Mouse (Mus musculus): ENCODE measurements around the gene Prr15. TPM values are rescaled to one million over a fixed set of nuclear protein-coding genes. Genes with fewer than 3 reads are reported as not detected.

Prr15 gene
- total RNA-seq, 1 experiment from 2014 or later, result 3.9 TPM

Other genes with a start within 250 kb of the Prr15 start
- gene Wipf3, start 103.8 kb downstream of the Prr15 start, total RNA-seq (2021), result 5.0 and 6.6 TPM in 2 replicates
- gene Scrn1, start 240.7 kb downstream of the Prr15 start, total RNA-seq (2021), result 24.8 and 31.0 TPM in 2 replicates

Measured in adrenal gland, postnatal 14 days (tissue).